Mouse (Mus musculus): ENCODE measurements around the gene Mrpl58. TPM values are rescaled to one million over a fixed set of nuclear protein-coding genes. Genes with fewer than 3 reads are reported as not detected.

The Mrpl58 gene
- polyA plus RNA-seq, 1 experiment = not detected

DNA sequence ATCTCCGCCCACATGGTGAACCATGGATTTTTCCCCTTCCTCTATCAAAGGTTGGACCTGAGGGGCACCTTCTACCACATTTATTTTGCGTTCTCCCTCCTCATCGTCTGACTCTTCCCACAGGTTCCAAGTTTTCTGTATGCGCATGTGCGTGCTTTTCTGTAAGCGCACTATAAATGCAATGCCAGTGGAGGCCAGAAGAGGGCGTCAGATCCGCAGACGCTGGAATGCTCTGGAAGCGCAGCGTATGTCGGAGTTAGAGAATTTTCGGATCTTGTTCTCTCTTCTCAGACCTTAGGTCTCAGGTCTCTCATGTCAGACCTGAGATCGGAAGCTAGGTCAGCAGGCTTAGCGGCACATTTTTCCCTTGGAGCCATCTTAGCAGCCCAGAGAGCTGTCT, 52.1 kb downstream of the Mrpl58 start:
- Histone ChIP-seq H3K27ac (ENCODE audit: insufficient read depth, low read depth, low read length) (no peak overlapping the region), H3K4me3 (ENCODE audit: insufficient read depth, low read depth, low read length) (no peak overlapping the region), H3K4me1 (ENCODE audit: control insufficient read depth, insufficient read depth, low read length) (peaks cover 4% of the 10 kb centered on the region; the same call in 1 of the 2 replicates)
- 89% methylated on average over 15 of the region's 15 CpGs for WGBS
- TF ChIP-seq CTCF (IDR thresholded peaks at IDR 0.05; ENCODE audit: insufficient read depth, low read depth, low read length) (no peak), POLR2A (IDR thresholded peaks at IDR 0.05; ENCODE audit: insufficient read depth, low read depth, low read length) (no peak)

DNA sequence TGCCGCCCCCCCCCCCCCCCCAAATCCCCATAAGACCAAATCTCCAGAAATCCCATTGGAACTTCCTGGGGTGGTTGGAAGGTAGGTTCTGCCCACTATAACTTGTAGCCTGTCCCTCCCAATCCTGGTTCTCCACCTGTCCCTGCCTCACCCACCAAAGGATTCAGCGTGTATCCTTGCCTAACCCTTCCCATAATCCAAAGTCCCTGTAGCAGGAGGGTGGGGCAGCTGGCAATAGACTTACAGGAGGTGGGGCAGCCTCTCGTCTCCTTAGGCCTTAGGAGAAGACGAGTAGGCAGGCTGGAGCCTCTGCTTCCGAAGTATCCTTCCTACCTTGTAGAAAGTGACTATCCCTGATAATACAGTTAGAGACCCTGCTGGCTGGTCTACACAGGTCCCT, 52.6 kb downstream of the Mrpl58 start:
- TF ChIP-seq POLR2A (IDR thresholded peaks at IDR 0.05; ENCODE audit: insufficient read depth, low read depth, low read length) (no peak), CTCF (IDR thresholded peaks at IDR 0.05; ENCODE audit: insufficient read depth, low read depth, low read length) (no peak)
- no peak overlapping the region for H3K4me3 ChIP-seq (ENCODE audit: insufficient read depth, low read depth, low read length)
- WGBS = 90% methylated on average over 5 of the region's 5 CpGs

DNA sequence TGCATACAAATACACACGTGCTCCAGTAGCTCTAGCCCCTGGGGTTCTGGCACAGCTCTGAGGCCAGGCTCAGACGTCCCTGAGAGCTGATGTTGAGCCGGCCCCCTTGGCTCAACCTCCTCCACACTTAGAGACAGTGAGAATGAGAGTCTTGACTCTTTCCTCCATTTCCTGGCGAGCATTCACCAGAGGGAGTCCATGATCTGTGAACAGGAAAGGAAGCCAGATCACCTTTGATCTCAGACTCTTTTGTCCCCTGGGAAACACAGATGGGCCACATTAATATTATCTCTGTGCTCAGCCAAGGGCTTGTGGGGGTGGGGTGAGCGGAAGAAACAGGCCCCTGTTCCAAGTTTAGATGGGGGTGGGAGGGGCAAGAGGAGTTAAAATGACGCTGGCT, 53.9 kb downstream of the Mrpl58 start:
- TF ChIP-seq CTCF (IDR thresholded peaks at IDR 0.05; ENCODE audit: insufficient read depth, low read depth, low read length) = no peak
- TF ChIP-seq POLR2A (IDR thresholded peaks at IDR 0.05; ENCODE audit: insufficient read depth, low read depth, low read length) = no peak
- no peak overlapping the region for H3K27ac ChIP-seq (ENCODE audit: insufficient read depth, low read depth, low read length)
- no peak overlapping the region for H3K4me3 ChIP-seq (ENCODE audit: insufficient read depth, low read depth, low read length)
- peaks cover 4% of the 10 kb centered on the region; the same call in 1 of the 2 replicates for H3K4me1 ChIP-seq (ENCODE audit: control insufficient read depth, insufficient read depth, low read length)
- WGBS = 34% methylated on average over 6 of the region's 6 CpGs

More for the DNA sequence above, 52.6 kb downstream of the Mrpl58 start:
- no peak overlapping the region for H3K27ac ChIP-seq (ENCODE audit: insufficient read depth, low read depth, low read length)
- peaks cover 4% of the 10 kb centered on the region; the same call in 1 of the 2 replicates for H3K4me1 ChIP-seq (ENCODE audit: control insufficient read depth, insufficient read depth, low read length)

DNA sequence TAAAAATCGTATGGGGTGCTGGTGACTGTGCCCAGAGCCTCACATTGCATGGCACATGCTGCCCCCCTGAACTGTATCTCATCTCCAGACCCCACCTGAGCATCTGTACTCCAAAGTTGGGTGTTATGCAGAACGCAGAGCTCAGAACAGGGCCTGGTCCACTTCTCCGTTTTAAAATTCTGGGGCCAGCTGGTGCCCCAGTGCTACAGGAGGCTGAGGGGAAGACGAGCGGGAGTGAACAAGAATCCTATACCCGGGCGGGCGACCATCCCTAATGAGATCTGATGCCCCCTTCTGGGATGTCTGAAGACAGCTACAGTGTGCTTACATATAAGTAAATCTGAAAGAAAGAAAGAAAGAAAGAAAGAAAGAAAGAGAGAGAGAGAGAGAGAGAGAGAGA, 57.4 kb downstream of the Mrpl58 start:
- peaks cover 10% of the 10 kb centered on the region; the same call in 1 of the 2 replicates for H3K4me1 ChIP-seq (ENCODE audit: control insufficient read depth, insufficient read depth, low read length)
- H3K27ac ChIP-seq (ENCODE audit: insufficient read depth, low read depth, low read length) = no peak overlapping the region
- no peak for TF ChIP-seq CTCF (IDR thresholded peaks at IDR 0.05; ENCODE audit: insufficient read depth, low read depth, low read length)
- TF ChIP-seq POLR2A (IDR thresholded peaks at IDR 0.05; ENCODE audit: insufficient read depth, low read depth, low read length) = no peak
- 41% methylated on average over 8 of the region's 8 CpGs for WGBS
- H3K4me3 ChIP-seq (ENCODE audit: insufficient read depth, low read depth, low read length) = no peak overlapping the region

DNA sequence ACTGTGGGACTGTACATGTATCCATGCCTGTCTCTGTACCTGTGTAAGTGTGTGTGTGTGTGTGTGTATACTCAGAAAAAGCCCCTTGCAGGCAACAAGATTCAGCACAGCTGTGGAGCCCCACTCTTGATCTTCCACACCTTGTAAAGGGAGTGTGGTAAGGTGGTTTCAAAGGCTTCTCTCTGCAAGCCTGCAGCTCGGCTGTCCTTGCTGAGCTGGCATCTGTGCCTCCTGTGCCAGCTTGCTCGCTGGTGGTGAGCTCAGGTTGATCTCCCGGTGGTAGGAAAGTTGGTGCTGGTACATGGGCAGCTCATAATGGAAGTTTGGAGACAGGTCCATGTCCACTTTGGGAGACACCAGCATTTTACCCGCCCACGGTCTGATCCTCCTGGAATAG, 58.3 kb downstream of the Mrpl58 start:
- no peak overlapping the region for H3K4me3 ChIP-seq (ENCODE audit: insufficient read depth, low read depth, low read length)
- WGBS = 88% methylated on average over 5 of the region's 5 CpGs
- peaks cover 10% of the 10 kb centered on the region; the same call in 1 of the 2 replicates for H3K4me1 ChIP-seq (ENCODE audit: control insufficient read depth, insufficient read depth, low read length)
- H3K27ac ChIP-seq (ENCODE audit: insufficient read depth, low read depth, low read length) = no peak overlapping the region
- TF ChIP-seq POLR2A (IDR thresholded peaks at IDR 0.05; ENCODE audit: insufficient read depth, low read depth, low read length) = no peak
- no peak for TF ChIP-seq CTCF (IDR thresholded peaks at IDR 0.05; ENCODE audit: insufficient read depth, low read depth, low read length)

Other genes with a start within 250 kb of the Mrpl58 start
- 241 TPM in 1 of 2 replicates, not detected in the other for gene Slc9a3r1, start 240.4 kb upstream of the Mrpl58 start, polyA plus RNA-seq (2012; ENCODE audit: insufficient read depth, insufficient read length, low replicate concordance, missing spikeins)
- not detected in 2 replicates for gene Tmem104, start 216.3 kb upstream of the Mrpl58 start, polyA plus RNA-seq (2012; ENCODE audit: insufficient read depth, insufficient read length, low replicate concordance, missing spikeins)
- gene Nat9, start 215.9 kb upstream of the Mrpl58 start, polyA plus RNA-seq (2012; ENCODE audit: insufficient read depth, insufficient read length, low replicate concordance, missing spikeins) = not detected in 2 replicates
- not detected in 2 replicates for gene Grin2c, start 136.5 kb upstream of the Mrpl58 start, polyA plus RNA-seq (2012; ENCODE audit: insufficient read depth, insufficient read length, low replicate concordance, missing spikeins)
- not detected in 2 replicates for gene Fdxr, start 126.7 kb upstream of the Mrpl58 start, polyA plus RNA-seq (2012; ENCODE audit: insufficient read depth, insufficient read length, low replicate concordance, missing spikeins)
- gene Fads6, start 106.1 kb upstream of the Mrpl58 start, polyA plus RNA-seq (2012; ENCODE audit: insufficient read depth, insufficient read length, low replicate concordance, missing spikeins) = not detected in 2 replicates
- gene Otop2, start 96.6 kb upstream of the Mrpl58 start, polyA plus RNA-seq (2012; ENCODE audit: insufficient read depth, insufficient read length, low replicate concordance, missing spikeins) = not detected in 2 replicates
- not detected in 2 replicates for gene Ush1g, start 81.7 kb upstream of the Mrpl58 start, polyA plus RNA-seq (2012; ENCODE audit: insufficient read depth, insufficient read length, low replicate concordance, missing spikeins)
- not detected in 2 replicates for gene Otop3, start 69.0 kb upstream of the Mrpl58 start, polyA plus RNA-seq (2012; ENCODE audit: insufficient read depth, insufficient read length, low replicate concordance, missing spikeins)
- gene Hid1, start 36.0 kb upstream of the Mrpl58 start, polyA plus RNA-seq (2012; ENCODE audit: insufficient read depth, insufficient read length, low replicate concordance, missing spikeins) = not detected in 2 replicates
- gene Cdr2l, start 21.8 kb upstream of the Mrpl58 start, polyA plus RNA-seq (2012; ENCODE audit: insufficient read depth, insufficient read length, low replicate concordance, missing spikeins) = not detected in 2 replicates
- not detected in 2 replicates for gene Atp5h, start 16.2 kb downstream of the Mrpl58 start, polyA plus RNA-seq (2012; ENCODE audit: insufficient read depth, insufficient read length, low replicate concordance, missing spikeins)
- not detected in 2 replicates for gene Kctd2, start 16.4 kb downstream of the Mrpl58 start, polyA plus RNA-seq (2012; ENCODE audit: insufficient read depth, insufficient read length, low replicate concordance, missing spikeins)
- gene Trim80, start 36.8 kb downstream of the Mrpl58 start, polyA plus RNA-seq (2012; ENCODE audit: insufficient read depth, insufficient read length, low replicate concordance, missing spikeins) = not detected in 2 replicates
- gene Slc16a5, start 58.7 kb downstream of the Mrpl58 start, polyA plus RNA-seq (2012; ENCODE audit: insufficient read depth, insufficient read length, low replicate concordance, missing spikeins) = not detected in 2 replicates
- gene Armc7, start 71.9 kb downstream of the Mrpl58 start, polyA plus RNA-seq (2012; ENCODE audit: insufficient read depth, insufficient read length, low replicate concordance, missing spikeins) = not detected in 2 replicates
- gene Nt5c, start 88.1 kb downstream of the Mrpl58 start, polyA plus RNA-seq (2012; ENCODE audit: insufficient read depth, insufficient read length, low replicate concordance, missing spikeins) = not detected in 2 replicates
- gene Jpt1, start 110.6 kb downstream of the Mrpl58 start, polyA plus RNA-seq (2012; ENCODE audit: insufficient read depth, insufficient read length, low replicate concordance, missing spikeins) = not detected in 2 replicates
- 478 TPM in 1 of 2 replicates, not detected in the other for gene Sumo2, start 132.5 kb downstream of the Mrpl58 start, polyA plus RNA-seq (2012; ENCODE audit: insufficient read depth, insufficient read length, low replicate concordance, missing spikeins)
- not detected in 2 replicates for gene Nup85, start 160.7 kb downstream of the Mrpl58 start, polyA plus RNA-seq (2012; ENCODE audit: insufficient read depth, insufficient read length, low replicate concordance, missing spikeins)
- not detected in 2 replicates for gene Mrps7, start 200.2 kb downstream of the Mrpl58 start, polyA plus RNA-seq (2012; ENCODE audit: insufficient read depth, insufficient read length, low replicate concordance, missing spikeins)
- gene Gga3, start 200.3 kb downstream of the Mrpl58 start, polyA plus RNA-seq (2012; ENCODE audit: insufficient read depth, insufficient read length, low replicate concordance, missing spikeins) = 79.7 TPM in 1 of 2 replicates, not detected in the other
- gene Mif4gd, start 209.2 kb downstream of the Mrpl58 start, polyA plus RNA-seq (2012; ENCODE audit: insufficient read depth, insufficient read length, low replicate concordance, missing spikeins) = not detected in 2 replicates
- not detected in 2 replicates for gene Slc25a19, start 224.5 kb downstream of the Mrpl58 start, polyA plus RNA-seq (2012; ENCODE audit: insufficient read depth, insufficient read length, low replicate concordance, missing spikeins)